Mouse (Mus musculus) heart, embryonic 14.5 days (tissue): ENCODE data around the gene March5. TPM values are rescaled to one million over a fixed set of nuclear protein-coding genes. Genes with fewer than 3 reads are reported as not detected.

ENCODE experiments used
- ATAC-seq: fragments of 200-750 bp; cut with Nextera tagmentation; 2 replicates; pipeline ENCODE4 v1.8.0; 2017; ENCODE audit warnings: low read depth, moderate TSS enrichment; ENCODE audit not compliant: insufficient number of reproducible peaks, insufficient read depth, low FRiP score
- H3K27ac ChIP-seq, 2 experiments: fragments of 200-500 bp in 1 of 2; fragments of 300-500 bp in 1 of 2; sonication (generic) in 1 of 2; replicated peaks in 1 of 2; 2 replicates each; pipeline ENCODE4 v1.5.1; 2012 to 2014; ENCODE audit warnings: low read depth in 2 of 2, low read length in 2 of 2, control low read depth in 1 of 2, mild to moderate bottlenecking in 1 of 2, mixed read lengths in 1 of 2; ENCODE audit not compliant: control insufficient read depth in 1 of 2, insufficient read depth in 1 of 2
- H3K27me3 ChIP-seq: fragments of 300-500 bp; sonication (generic); 2 replicates; pipeline ENCODE4 v1.6.1; 2014; ENCODE audit warnings: mild to moderate bottlenecking, low read length, control low read depth; ENCODE audit not compliant: control insufficient read depth, insufficient read depth
- H3K36me3 ChIP-seq: fragments of 300-500 bp; sonication (generic); 2 replicates; pipeline ENCODE4 v1.6.1; 2014; ENCODE audit warnings: mild to moderate bottlenecking, control low read depth, low read length, mixed read lengths; ENCODE audit not compliant: control insufficient read depth, insufficient read depth
- H3K4me1 ChIP-seq, 2 experiments: fragments of 200-500 bp in 1 of 2; fragments of 300-500 bp in 1 of 2; sonication (generic) in 1 of 2; 2 replicates each; pipeline ENCODE4 v1.6.1; 2012 to 2014; ENCODE audit warnings: low read length in 2 of 2, control low read depth in 1 of 2, mixed read lengths in 1 of 2; ENCODE audit not compliant: control insufficient read depth in 2 of 2, insufficient read depth in 2 of 2
- H3K4me2 ChIP-seq: fragments of 300-500 bp; sonication (generic); 2 replicates; pipeline ENCODE4 v1.6.1; 2014; ENCODE audit warnings: mild to moderate bottlenecking, low read length
- H3K4me3 ChIP-seq, 2 experiments: fragments of 200-500 bp in 1 of 2; fragments of 300-500 bp in 1 of 2; sonication (generic) in 1 of 2; 2 replicates each; pipeline ENCODE4 v1.5.1; 2012 to 2014; ENCODE audit warnings: low read length in 2 of 2, mild to moderate bottlenecking in 2 of 2, control low read depth in 1 of 2, low read depth in 1 of 2, moderate library complexity in 1 of 2; ENCODE audit not compliant: control insufficient read depth in 1 of 2, insufficient read depth in 1 of 2
- H3K9ac ChIP-seq: fragments of 300-500 bp; sonication (generic); 2 replicates; pipeline ENCODE4 v1.6.1; 2014; ENCODE audit warnings: mild to moderate bottlenecking, low read length
- H3K9me3 ChIP-seq: fragments of 300-500 bp; sonication (generic); 2 replicates; pipeline ENCODE4 v1.6.1; 2016; ENCODE audit warnings: low read length, control low read depth; ENCODE audit not compliant: control insufficient read depth
- WGBS: fragments of 180-500 bp; shearing (Covaris S2); extraction: QIAGEN DNeasy Blood & Tissue Kit; methylation state at CpG from one replicate; pipeline ENCODE4 v1.1.7; 2014; 5-methylcytosine and 5-hydroxymethylcytosine counted together
- polyA plus RNA-seq: library from polyadenylated mRNA; unstranded; fragments of >200 nt; fragmentation: Nextera tagmentation; extraction: Ambion mirVana; gene quantifications from 2 replicates; pipeline ENCODE4 v1.2.1, GENCODE M21; 2014

The March5 gene
- polyA plus RNA-seq, 1 experiment from 2014 or later, result 104 TPM

DNA sequence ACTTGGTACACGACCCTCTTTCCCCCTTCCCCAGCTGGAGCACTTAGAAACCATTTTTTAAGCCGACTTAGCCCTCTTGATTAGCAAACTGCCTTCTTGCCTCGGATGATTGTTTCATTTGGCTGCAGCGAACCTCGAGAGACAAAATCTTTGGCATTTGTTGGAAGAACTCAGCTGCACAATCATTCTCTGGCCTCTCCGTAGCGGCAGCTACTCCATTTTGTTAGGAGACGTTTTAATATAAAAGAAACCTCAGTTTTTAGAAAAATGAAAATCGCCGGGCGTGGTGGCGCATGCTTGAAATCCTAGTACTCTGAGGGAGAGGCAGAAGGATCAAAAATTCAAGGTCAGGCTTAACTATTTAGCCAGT lies 31.9 kb upstream of the March5 start:
- H3K27me3 ChIP-seq, result no peaks in the 10 kb centered on the region
- peak overlapping the region; percentile 95 for H3K9ac ChIP-seq
- peaks cover 0 to 10% of the 10 kb centered on the region in 2 experiments; a peak in 1 of 4 replicates for H3K4me1 ChIP-seq
- peak overlapping the region; percentile 91 to 92 for H3K4me3 ChIP-seq
- peak overlapping the region; percentile 93 to 100 for H3K27ac ChIP-seq
- no peaks in the 10 kb centered on the region for H3K9me3 ChIP-seq
- H3K4me2 ChIP-seq, result peak overlapping the region; percentile 94
- ATAC-seq, result no peak
- 2% methylated on average over 12 of the region's 12 CpGs for WGBS
- H3K36me3 ChIP-seq, result peaks cover 5% of the 10 kb centered on the region; the same call in 1 of the 2 replicates

DNA sequence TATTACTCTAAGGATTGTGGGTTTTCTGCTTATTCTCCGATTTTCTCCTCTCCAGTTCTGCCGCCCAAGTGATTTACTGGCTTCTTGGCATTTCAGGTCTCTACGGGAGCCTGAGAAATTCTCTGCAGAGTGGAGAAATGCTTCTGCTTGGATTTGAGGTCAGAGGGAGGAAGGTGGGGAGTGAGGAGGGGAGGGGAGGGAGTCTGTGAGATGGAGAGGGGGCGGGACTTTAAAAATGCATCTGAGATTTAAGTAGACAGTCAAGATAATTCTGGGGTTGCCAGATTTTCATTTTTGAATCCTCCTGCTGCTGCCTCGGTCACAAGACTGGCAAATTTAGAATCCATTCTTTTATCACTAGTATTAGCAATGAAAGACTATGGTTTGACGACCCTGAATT lies 31.4 kb upstream of the March5 start:
- peaks cover 0 to 10% of the 10 kb centered on the region in 2 experiments; a peak in 1 of 4 replicates for H3K4me1 ChIP-seq
- H3K9ac ChIP-seq, result peak overlapping the region; percentile 95
- 0 out of 2 replicates have a peak, but pooled peaks cover under 1% of the 10 kb centered on the region for H3K36me3 ChIP-seq
- 5% methylated on average over 6 of the region's 6 CpGs for WGBS
- peak overlapping the region; percentile 94 for H3K4me2 ChIP-seq
- no peaks in the 10 kb centered on the region for H3K27me3 ChIP-seq
- no peaks in the 10 kb centered on the region for H3K9me3 ChIP-seq
- no peak for ATAC-seq
- H3K27ac ChIP-seq, result peak overlapping the region; percentile 93 to 100
- H3K4me3 ChIP-seq, result peak overlapping the region; percentile 91 to 92

- Histone ChIP-seq H3K4me2 (peak overlapping the region; percentile 94), H3K4me1 (peaks cover 0 to 10% of the 10 kb centered on the region in 2 experiments; a peak in 1 of 4 replicates), H3K36me3 (no peaks in the 10 kb centered on the region), H3K9me3 (no peaks in the 10 kb centered on the region), H3K4me3 (peak overlapping the region; percentile 28 to 91; a peak in 3 of 4 replicates), H3K9ac (peak overlapping the region; percentile 95), H3K27me3 (no peaks in the 10 kb centered on the region), H3K27ac (peak overlapping the region; percentile 70 to 76)
- WGBS, result 22% methylated on average over 4 of the region's 4 CpGs
- no peak for ATAC-seq
Observed at GRCm38 (mm10) chr19:37176879-37177462, 30.4 kb upstream of the March5 start.

DNA sequence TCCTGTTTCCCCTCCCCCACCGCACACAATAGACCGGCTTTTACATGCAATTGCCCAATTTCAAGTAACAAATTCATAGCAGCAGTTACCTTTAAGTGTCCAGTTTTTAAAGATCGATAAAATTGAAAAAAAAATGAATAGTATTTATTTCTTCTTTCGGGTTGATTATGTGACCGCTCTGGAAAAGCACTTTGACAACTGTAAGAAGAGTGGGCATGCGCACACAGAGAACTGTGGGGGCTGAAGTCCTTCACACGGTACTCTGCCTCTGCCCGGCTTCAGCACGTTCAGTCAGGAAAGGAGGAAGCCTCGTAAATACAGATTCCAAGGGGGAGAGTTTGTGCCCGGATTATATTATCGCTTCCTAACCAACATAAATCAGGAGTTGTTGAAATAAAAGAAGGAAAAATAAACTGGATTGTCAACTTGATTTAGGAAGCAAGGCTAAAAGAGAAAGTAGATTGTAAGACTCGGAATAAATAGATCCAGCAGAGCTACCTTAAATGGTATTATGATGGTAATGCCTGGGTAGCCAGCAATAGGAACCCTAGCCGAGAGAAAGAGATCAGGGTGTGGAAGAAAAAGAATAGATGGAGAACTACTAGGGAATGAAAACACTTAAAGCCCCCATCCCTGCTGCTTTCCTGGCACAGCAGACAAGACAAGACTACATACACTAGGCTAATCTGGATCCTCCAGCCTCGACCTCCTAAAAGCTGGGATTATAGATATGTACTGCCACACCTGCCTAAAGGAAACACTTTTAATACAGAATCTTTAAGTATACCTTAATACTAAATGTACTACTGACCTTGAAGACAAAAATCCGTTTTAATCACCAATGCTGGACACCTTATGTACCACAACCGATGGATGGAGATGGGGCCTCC lies 29.3 kb upstream of the March5 start:
- peaks cover 0 to 10% of the 10 kb centered on the region in 2 experiments; a peak in 1 of 4 replicates for H3K4me1 ChIP-seq
- no peaks in the 10 kb centered on the region for H3K36me3 ChIP-seq
- H3K4me3 ChIP-seq, result peak overlapping the region; percentile 24 to 91
- no peaks in the 10 kb centered on the region for H3K27me3 ChIP-seq
- H3K9ac ChIP-seq, result peak overlapping the region; percentile 60
- H3K27ac ChIP-seq, result peak overlapping the region; percentile 32 to 54; a peak in 2 of 4 replicates
- no peaks in the 10 kb centered on the region for H3K9me3 ChIP-seq
- H3K4me2 ChIP-seq, result peak overlapping the region; percentile 94
- no peak for ATAC-seq
- WGBS, result 13% methylated on average over 17 of the region's 17 CpGs

DNA sequence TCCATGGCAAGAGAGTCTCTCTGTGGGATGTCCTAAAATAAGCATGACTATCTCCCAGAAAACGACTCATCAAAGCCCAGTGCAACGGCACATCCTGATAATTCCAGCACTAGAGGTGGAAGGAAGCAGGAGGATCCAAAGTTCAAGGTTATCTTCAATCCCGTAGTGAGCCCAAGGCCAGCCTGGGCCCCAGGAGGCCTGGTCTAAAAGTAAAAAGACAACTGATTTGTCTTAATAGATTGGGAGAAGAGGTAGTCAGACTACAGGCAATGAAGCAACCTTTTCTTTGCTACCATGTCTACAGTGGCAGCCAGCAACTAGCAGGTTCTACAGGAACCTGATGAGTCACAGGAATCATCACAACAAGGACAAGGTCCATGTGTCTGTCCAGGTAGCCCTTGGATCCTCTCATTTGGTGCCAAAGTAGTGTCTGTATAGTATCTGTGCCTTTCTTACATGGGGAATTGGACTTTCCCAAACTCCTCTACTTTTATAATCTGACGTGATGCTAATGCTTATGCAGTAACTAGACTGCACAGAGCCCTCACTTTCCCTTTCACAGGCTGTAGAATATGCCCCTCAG lies 18.9 kb upstream of the March5 start:
- Histone ChIP-seq H3K27ac (no peak overlapping the region), H3K4me2 (no peak overlapping the region), H3K9me3 (no peaks in the 10 kb centered on the region), H3K36me3 (no peaks in the 10 kb centered on the region), H3K27me3 (no peaks in the 10 kb centered on the region), H3K4me1 (peaks cover 2 to 13% of the 10 kb centered on the region in 2 experiments; a peak in 3 of 4 replicates), H3K9ac (no peak overlapping the region), H3K4me3 (no peak overlapping the region)
- WGBS, result 41% methylated on average over 4 of the region's 4 CpGs
- no peak for ATAC-seq

GRCm38 (mm10) chr19:37192475-37193058 lies 14.8 kb upstream of the March5 start:
- no peaks in the 10 kb centered on the region for H3K36me3 ChIP-seq
- H3K27ac ChIP-seq, result peak overlapping the region in 1 of 2 experiments; percentile 49; a peak in 2 of 4 replicates
- peaks cover 2 to 13% of the 10 kb centered on the region in 2 experiments; a peak in 3 of 4 replicates for H3K4me1 ChIP-seq
- WGBS, result 39% methylated on average over 5 of the region's 5 CpGs
- no peak overlapping the region for H3K4me3 ChIP-seq
- no peaks in the 10 kb centered on the region for H3K9me3 ChIP-seq
- H3K4me2 ChIP-seq, result no peak overlapping the region
- no peak for ATAC-seq
- H3K27me3 ChIP-seq, result no peaks in the 10 kb centered on the region
- no peak overlapping the region for H3K9ac ChIP-seq
